Mouse (Mus musculus) heart, embryonic 15.5 days (tissue): ENCODE results near the gene Pprc1. TPM values are rescaled to one million over a fixed set of nuclear protein-coding genes. Genes with fewer than 3 reads are reported as not detected.

Experiments used
- ATAC-seq: fragments of 200-750 bp; cut with Nextera tagmentation; replicated peaks from 2 replicates; pipeline ENCODE4 v1.8.0; 2017; ENCODE audit warnings: low read depth, moderate TSS enrichment; ENCODE audit not compliant: insufficient number of reproducible peaks, insufficient read depth, low FRiP score
- H3K27ac ChIP-seq: fragments of 300-500 bp; sonication (generic); 2 replicates; pipeline ENCODE4 v1.5.1; 2015; ENCODE audit warnings: mild to moderate bottlenecking, inconsistent platforms
- H3K27me3 ChIP-seq: fragments of 300-500 bp; sonication (generic); 2 replicates; pipeline ENCODE4 v1.6.1; 2015; ENCODE audit warnings: inconsistent platforms
- H3K36me3 ChIP-seq: fragments of 300-500 bp; sonication (generic); 2 replicates; pipeline ENCODE4 v1.6.1; 2015; ENCODE audit warnings: mild to moderate bottlenecking, inconsistent platforms
- H3K4me1 ChIP-seq: fragments of 300-500 bp; sonication (generic); replicated peaks from 2 replicates; pipeline ENCODE4 v1.6.1; 2015; ENCODE audit warnings: inconsistent platforms
- H3K4me2 ChIP-seq: fragments of 300-500 bp; sonication (generic); 2 replicates; pipeline ENCODE4 v1.6.1; 2015; ENCODE audit warnings: inconsistent platforms, mild to moderate bottlenecking, moderate library complexity
- H3K4me3 ChIP-seq: fragments of 300-500 bp; sonication (generic); 2 replicates; pipeline ENCODE4 v1.5.1; 2015; ENCODE audit warnings: mild to moderate bottlenecking, inconsistent platforms
- H3K9ac ChIP-seq: fragments of 300-500 bp; sonication (generic); 2 replicates; pipeline ENCODE4 v1.6.1; 2015; ENCODE audit warnings: mild to moderate bottlenecking, inconsistent platforms
- H3K9me3 ChIP-seq: fragments of 300-500 bp; sonication (generic); replicated peaks from 2 replicates; pipeline ENCODE4 v1.6.1; 2016; ENCODE audit warnings: inconsistent platforms
- whole genome bisulfite sequencing: fragments of 180-500 bp; shearing (Covaris S2); methylation state at CpG from one replicate; pipeline ENCODE4 v1.1.7; 2015; ENCODE audit warnings: mixed read lengths; 5-methylcytosine and 5-hydroxymethylcytosine counted together
- polyA plus RNA-seq: library from polyadenylated mRNA; unstranded; fragments of >200 nt; fragmentation: Nextera tagmentation; extraction: Ambion mirVana; gene quantifications from 2 replicates; pipeline ENCODE4 v1.2.1, GENCODE M21; 2015

The Pprc1 gene
- polyA plus RNA-seq, 1 experiment from 2014 or later, result 17.7 TPM

GRCm38 (mm10) chr19:46043380-46043779, 1.3 kb upstream of the Pprc1 start:
- H3K4me3 ChIP-seq, result peak overlapping the region; percentile 85
- H3K4me1 ChIP-seq, result peaks cover 68% of the 10 kb centered on the region
- H3K9ac ChIP-seq, result peak overlapping the region; percentile 83
- peak overlapping the region; percentile 85 for H3K4me2 ChIP-seq
- ATAC-seq, result no peak
- no peaks in the 10 kb centered on the region for H3K36me3 ChIP-seq
- peak overlapping the region; percentile 98 for H3K27ac ChIP-seq
- H3K9me3 ChIP-seq, result no peaks in the 10 kb centered on the region
- 55% methylated on average over 7 of the region's 7 CpGs for WGBS
- no peaks in the 10 kb centered on the region for H3K27me3 ChIP-seq

- peak within 1 kb of the TSS; percentile 83 for H3K9ac ChIP-seq
- WGBS, result under 1% methylated on average over 76 of the region's 84 CpGs
- peak within 1 kb of the TSS; percentile 98 for H3K27ac ChIP-seq
- ATAC-seq, result peak; percentile 70
- H3K4me2 ChIP-seq, result peak within 1 kb of the TSS; percentile 85
- peak within 1 kb of the TSS; percentile 85 for H3K4me3 ChIP-seq
- H3K4me1 ChIP-seq, result peaks cover 58% of the 10 kb centered on the region
- no peaks in the 10 kb centered on the region for H3K27me3 ChIP-seq
- H3K36me3 ChIP-seq, result no peaks in the 10 kb centered on the region
- H3K9me3 ChIP-seq, result no peaks in the 10 kb centered on the region
Observed at GRCm38 (mm10) chr19:46044993-46045695, 458 bp downstream of the Pprc1 start, which contains the start of gene Ldb1. Gene Ldb1 (minus strand): TSS chr19:46045214.

DNA sequence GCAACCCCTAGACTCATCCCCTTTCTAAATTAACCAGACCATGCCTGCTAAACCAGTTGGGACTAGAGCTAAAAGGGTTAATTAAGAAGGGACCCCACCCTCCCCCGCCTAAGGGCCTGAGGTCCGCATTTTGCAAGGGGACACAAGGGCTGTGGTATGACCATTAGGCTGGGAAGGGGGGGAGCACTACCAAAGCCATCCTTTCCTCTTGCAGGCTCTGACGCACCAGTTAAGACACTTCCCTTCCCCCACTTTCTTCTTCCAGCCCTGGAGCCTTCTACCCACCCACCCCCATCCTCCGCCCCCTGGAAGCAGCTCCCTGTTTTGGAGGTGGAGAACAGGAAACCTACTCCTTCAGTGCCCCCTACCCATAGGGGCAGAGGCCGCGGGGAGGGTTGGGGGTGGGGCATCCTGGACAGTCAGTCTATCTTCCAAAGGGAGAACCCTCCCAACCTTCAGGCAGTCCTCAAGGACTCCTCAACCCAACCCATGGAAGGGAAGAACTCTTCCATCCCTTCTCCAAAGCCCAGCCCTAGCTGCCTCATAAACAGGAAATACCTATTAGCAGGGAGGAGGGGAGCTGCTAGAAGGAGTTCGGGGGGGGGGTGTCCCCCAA, 1.1 kb downstream of the Pprc1 start:
- Histone ChIP-seq H3K27ac (peak overlapping the region; percentile 98), H3K4me1 (peaks cover 52% of the 10 kb centered on the region), H3K4me2 (peak overlapping the region; percentile 85), H3K9me3 (no peaks in the 10 kb centered on the region), H3K27me3 (no peaks in the 10 kb centered on the region), H3K9ac (peak overlapping the region; percentile 83), H3K36me3 (no peaks in the 10 kb centered on the region), H3K4me3 (peak overlapping the region; percentile 85)
- ATAC-seq, result peak; percentile 44
- 0% methylated on average over 7 of the region's 7 CpGs for WGBS

- Histone ChIP-seq H3K4me2 (peak overlapping the region; percentile 85), H3K36me3 (no peaks in the 10 kb centered on the region), H3K27ac (peak overlapping the region; percentile 98), H3K9me3 (no peaks in the 10 kb centered on the region), H3K27me3 (no peaks in the 10 kb centered on the region), H3K4me3 (peak overlapping the region; percentile 85), H3K9ac (no peak overlapping the region), H3K4me1 (peaks cover 43% of the 10 kb centered on the region)
- 5% methylated on average over 10 of the region's 10 CpGs for WGBS
- no peak for ATAC-seq
Observed at GRCm38 (mm10) chr19:46046621-46047025, 1.9 kb downstream of the Pprc1 start.

- no peak for ATAC-seq
- H3K4me3 ChIP-seq, result no peak overlapping the region
- H3K4me2 ChIP-seq, result no peak overlapping the region
- H3K36me3 ChIP-seq, result no peaks in the 10 kb centered on the region
- 85% methylated on average over 2 of the region's 2 CpGs for WGBS
- no peaks in the 10 kb centered on the region for H3K27me3 ChIP-seq
- no peak overlapping the region for H3K9ac ChIP-seq
- H3K9me3 ChIP-seq, result no peaks in the 10 kb centered on the region
- H3K4me1 ChIP-seq, result peaks cover 35% of the 10 kb centered on the region
- H3K27ac ChIP-seq, result 0 out of 2 replicates have a peak overlapping the region, but pooled peaks have one; percentile 98
Observed at GRCm38 (mm10) chr19:46047426-46047825, 2.7 kb downstream of the Pprc1 start.

- no peaks in the 10 kb centered on the region for H3K36me3 ChIP-seq
- H3K4me2 ChIP-seq, result no peak overlapping the region
- no peak for ATAC-seq
- no peak overlapping the region for H3K27ac ChIP-seq
- no peak overlapping the region for H3K9ac ChIP-seq
- WGBS, result 65% methylated on average over 4 of the region's 4 CpGs
- no peaks in the 10 kb centered on the region for H3K27me3 ChIP-seq
- H3K9me3 ChIP-seq, result no peaks in the 10 kb centered on the region
- no peak overlapping the region for H3K4me3 ChIP-seq
- H3K4me1 ChIP-seq, result peaks cover 18% of the 10 kb centered on the region
Observed at GRCm38 (mm10) chr19:46049129-46049528, 4.4 kb downstream of the Pprc1 start.

DNA sequence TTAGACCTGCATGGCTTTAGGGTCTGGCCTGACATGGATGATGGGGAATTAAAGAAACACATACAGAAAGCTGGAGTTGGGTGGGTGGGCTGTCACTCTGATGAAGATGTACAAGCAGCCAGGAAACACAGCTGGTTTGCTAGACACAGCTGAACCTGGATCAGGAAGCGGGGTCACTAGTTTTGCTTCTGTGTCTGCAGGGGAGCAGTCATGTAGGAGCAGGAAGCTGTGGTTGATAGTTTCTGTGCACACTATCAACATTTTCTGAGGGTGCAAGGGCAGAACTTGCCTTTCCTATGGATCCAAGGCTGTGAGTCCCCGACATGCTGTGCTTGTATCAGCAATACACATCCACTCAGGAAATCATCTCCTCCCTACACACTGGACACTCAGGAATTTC, 5.8 kb downstream of the Pprc1 start:
- no peak for ATAC-seq

GRCm38 (mm10) chr19:46055752-46056387, 11.2 kb downstream of the Pprc1 start:
- Histone ChIP-seq H3K27ac (peak overlapping the region; percentile 95), H3K4me1 (peaks cover 28% of the 10 kb centered on the region)
- 1% methylated on average over 11 of the region's 11 CpGs for whole genome bisulfite sequencing

More for the DNA sequence above, 5.8 kb downstream of the Pprc1 start:
- H3K4me3 ChIP-seq, result no peak overlapping the region
- peaks cover 17% of the 10 kb centered on the region for H3K4me1 ChIP-seq
- H3K9ac ChIP-seq, result no peak overlapping the region
- 63% methylated on average over 2 of the region's 2 CpGs for WGBS
- no peak overlapping the region for H3K27ac ChIP-seq
- H3K9me3 ChIP-seq, result no peaks in the 10 kb centered on the region
- no peaks in the 10 kb centered on the region for H3K36me3 ChIP-seq
- no peak overlapping the region for H3K4me2 ChIP-seq
- no peaks in the 10 kb centered on the region for H3K27me3 ChIP-seq

GRCm38 (mm10) chr19:46056388-46056946, 11.8 kb downstream of the Pprc1 start:
- H3K4me2 ChIP-seq, result peak overlapping the region; percentile 81
- WGBS, result under 1% methylated on average over 52 of the region's 52 CpGs
- peak; percentile 93 for ATAC-seq
- H3K4me1 ChIP-seq, result peaks cover 30% of the 10 kb centered on the region
- H3K27me3 ChIP-seq, result no peaks in the 10 kb centered on the region
- H3K9ac ChIP-seq, result peak overlapping the region; percentile 74
- no peaks in the 10 kb centered on the region for H3K9me3 ChIP-seq
- H3K4me3 ChIP-seq, result peak overlapping the region; percentile 86
- H3K27ac ChIP-seq, result peak overlapping the region; percentile 95
- H3K36me3 ChIP-seq, result no peaks in the 10 kb centered on the region; the same call in 1 of the 2 replicates

More at GRCm38 (mm10) chr19:46055752-46056387, 11.2 kb downstream of the Pprc1 start:
- Histone ChIP-seq H3K4me3 (peak overlapping the region; percentile 86), H3K27me3 (no peaks in the 10 kb centered on the region), H3K4me2 (peak overlapping the region; percentile 81), H3K9me3 (no peaks in the 10 kb centered on the region), H3K9ac (peak overlapping the region; percentile 54), H3K36me3 (no peaks in the 10 kb centered on the region)
- peak; percentile 53 for ATAC-seq

DNA sequence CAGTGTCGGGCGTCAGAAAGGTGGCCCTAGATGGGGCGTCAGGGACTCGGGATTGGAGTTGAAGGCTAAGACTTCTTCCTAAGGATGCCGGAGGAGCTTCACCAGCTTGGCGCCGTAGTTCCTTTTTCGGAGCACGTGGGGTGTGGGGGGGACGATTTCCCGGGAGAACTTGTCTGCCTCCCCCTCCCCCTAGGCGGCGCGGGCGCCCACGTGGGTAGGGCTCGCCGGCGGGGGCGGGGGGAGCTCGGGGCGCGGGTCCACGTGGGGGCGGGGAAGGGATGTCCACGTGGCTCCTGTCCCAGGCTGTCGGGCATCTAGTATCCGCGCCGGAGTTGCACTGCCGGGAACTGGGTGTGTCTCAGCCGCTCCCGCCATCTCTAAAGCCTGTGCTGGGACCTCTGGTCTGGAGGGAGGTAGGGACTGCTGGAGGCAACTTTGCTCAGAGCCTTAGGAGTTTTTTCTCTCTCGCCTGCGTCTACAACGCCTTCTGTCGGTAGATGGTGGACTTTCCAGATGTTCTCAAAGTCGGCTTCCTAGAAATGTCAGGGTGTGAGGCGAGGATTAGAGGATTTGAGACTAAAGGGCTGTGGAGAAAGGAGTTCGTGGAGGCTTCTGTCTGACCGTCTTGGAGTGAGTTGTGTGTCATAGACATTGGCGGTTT, 12.4 kb downstream of the Pprc1 start:
- under 1% methylated on average over 41 of the region's 42 CpGs for WGBS
- peaks cover 6% of the 10 kb centered on the region for H3K36me3 ChIP-seq
- peak overlapping the region; percentile 86 for H3K4me3 ChIP-seq
- peak overlapping the region; percentile 95 for H3K27ac ChIP-seq
- peak overlapping the region; percentile 74 for H3K9ac ChIP-seq
- H3K27me3 ChIP-seq, result no peaks in the 10 kb centered on the region
- H3K9me3 ChIP-seq, result no peaks in the 10 kb centered on the region
- peaks cover 30% of the 10 kb centered on the region for H3K4me1 ChIP-seq
- peak overlapping the region; percentile 81 for H3K4me2 ChIP-seq
- peak; percentile 78 for ATAC-seq
